Mouse (Mus musculus) midbrain, embryonic 16.5 days (tissue): ENCODE measurements at regions not wholly inside any gene's neighbourhood (a gene's known extent, or its start where the extent isn't known, plus 50 kb on each side); places are given as distances from the start of the nearest gene placed in this dataset.
"Not testable (repeated sequence)": the region's sequence is repeated elsewhere in the genome, so short reads cannot be mapped to it uniquely, and the experiment has no call there.

Source experiments
- ATAC-seq: fragments of 200-750 bp; cut with Nextera tagmentation; 2 replicates; pipeline ENCODE4 v1.8.0; 2017; ENCODE audit warnings: moderate TSS enrichment
- H3K27ac ChIP-seq: fragments of 300-500 bp; sonication (generic); 2 replicates; pipeline ENCODE4 v1.5.1; 2014; ENCODE audit warnings: mild to moderate bottlenecking, low read length, mixed read lengths
- H3K27me3 ChIP-seq: fragments of 300-500 bp; sonication (generic); 2 replicates; pipeline ENCODE4 v1.6.1; 2014; ENCODE audit warnings: low read depth, low read length, mixed read lengths; ENCODE audit not compliant: control insufficient read depth, insufficient read depth
- H3K36me3 ChIP-seq: fragments of 300-500 bp; sonication (generic); 2 replicates; pipeline ENCODE4 v1.6.1; 2014; ENCODE audit warnings: mild to moderate bottlenecking, low read length, moderate library complexity, mixed read lengths; ENCODE audit not compliant: control insufficient read depth, insufficient read depth
- H3K4me1 ChIP-seq: fragments of 300-500 bp; sonication (generic); 2 replicates; pipeline ENCODE4 v1.6.1; 2014; ENCODE audit warnings: mild to moderate bottlenecking, low read length, mixed read lengths; ENCODE audit not compliant: control insufficient read depth, insufficient read depth
- H3K4me2 ChIP-seq: fragments of 300-500 bp; sonication (generic); 2 replicates; pipeline ENCODE4 v1.6.1; 2014; ENCODE audit warnings: mild to moderate bottlenecking, low read length, mixed read lengths
- H3K4me3 ChIP-seq: fragments of 300-500 bp; sonication (generic); 2 replicates; pipeline ENCODE4 v1.5.1; 2014; ENCODE audit warnings: low read depth, mild to moderate bottlenecking, low read length, moderate library complexity, mixed read lengths
- H3K9ac ChIP-seq: fragments of 300-500 bp; sonication (generic); 2 replicates; pipeline ENCODE4 v1.6.1; 2014; ENCODE audit warnings: low read depth, low read length, mixed read lengths
- H3K9me3 ChIP-seq: fragments of 300-500 bp; sonication (generic); replicated peaks from 2 replicates; pipeline ENCODE4 v1.6.1; 2014; ENCODE audit warnings: mild to moderate bottlenecking, low read length, mixed read lengths; ENCODE audit not compliant: control insufficient read depth, poor library complexity, severe bottlenecking
- WGBS: fragments of 180-500 bp; shearing (Covaris S2); extraction: QIAGEN DNeasy Blood & Tissue Kit; methylation state at CpG from one replicate; pipeline ENCODE4 v1.1.7; 2014; 5-methylcytosine and 5-hydroxymethylcytosine counted together

DNA sequence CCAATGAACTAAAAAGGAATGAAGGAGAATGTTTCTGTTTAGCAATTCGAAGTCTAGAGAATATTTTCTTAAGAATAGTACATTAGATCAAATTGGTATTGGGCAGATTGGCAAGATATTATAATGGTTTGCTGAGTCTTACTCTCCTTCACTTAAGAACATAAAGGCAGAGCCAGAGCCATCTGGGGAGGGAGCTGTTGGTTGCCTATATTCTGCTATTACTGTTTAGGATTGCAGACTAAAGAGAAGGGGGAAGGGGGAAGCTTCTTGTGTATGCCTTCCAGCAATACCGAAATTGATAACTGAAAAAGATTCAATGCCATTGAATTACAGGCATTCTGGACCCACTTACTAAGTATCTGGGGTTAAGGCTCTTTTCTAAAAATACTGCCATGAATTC is 171.1 kb upstream of the Edil3 start:
- H3K9ac ChIP-seq, result no peak overlapping the region
- H3K36me3 ChIP-seq, result no peaks in the 10 kb centered on the region
- ATAC-seq, result no peak
- H3K9me3 ChIP-seq, result no peaks in the 10 kb centered on the region
- H3K27ac ChIP-seq, result no peak overlapping the region
- H3K4me2 ChIP-seq, result no peak overlapping the region
- H3K27me3 ChIP-seq, result no peaks in the 10 kb centered on the region
- H3K4me3 ChIP-seq, result no peak overlapping the region
- peaks cover 2% of the 10 kb centered on the region; the same call in 1 of the 2 replicates for H3K4me1 ChIP-seq
- 79% methylated on average over 2 of the region's 2 CpGs for WGBS

DNA sequence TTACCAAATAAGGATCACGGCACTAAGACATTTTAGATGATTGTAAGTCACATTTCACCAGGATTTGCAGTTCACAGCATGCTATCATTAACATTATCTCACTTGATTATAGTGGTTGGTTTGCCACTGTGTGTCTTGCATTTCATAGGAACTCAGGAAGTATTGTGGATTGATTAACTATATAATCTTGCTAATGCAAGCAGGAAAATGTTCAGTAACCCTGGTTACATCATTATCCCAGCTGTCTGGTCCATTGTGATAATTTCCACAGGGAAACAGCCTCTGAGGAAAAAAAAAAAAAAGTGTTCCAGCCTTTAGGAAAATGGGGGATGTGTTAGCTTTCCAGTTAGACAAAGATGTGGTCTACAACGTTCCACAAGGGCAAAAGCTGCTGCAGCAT is 170.2 kb upstream of the Edil3 start:
- peak; percentile 39; the same call in 1 of the 2 replicates for ATAC-seq
- no peaks in the 10 kb centered on the region for H3K9me3 ChIP-seq
- no peak overlapping the region for H3K4me3 ChIP-seq
- no peak overlapping the region for H3K4me2 ChIP-seq
- no peaks in the 10 kb centered on the region for H3K27me3 ChIP-seq
- H3K9ac ChIP-seq, result no peak overlapping the region
- WGBS, result 39% methylated on average over 2 of the region's 2 CpGs
- H3K4me1 ChIP-seq, result peaks cover 2% of the 10 kb centered on the region; the same call in 1 of the 2 replicates
- no peaks in the 10 kb centered on the region for H3K36me3 ChIP-seq
- no peak overlapping the region for H3K27ac ChIP-seq

DNA sequence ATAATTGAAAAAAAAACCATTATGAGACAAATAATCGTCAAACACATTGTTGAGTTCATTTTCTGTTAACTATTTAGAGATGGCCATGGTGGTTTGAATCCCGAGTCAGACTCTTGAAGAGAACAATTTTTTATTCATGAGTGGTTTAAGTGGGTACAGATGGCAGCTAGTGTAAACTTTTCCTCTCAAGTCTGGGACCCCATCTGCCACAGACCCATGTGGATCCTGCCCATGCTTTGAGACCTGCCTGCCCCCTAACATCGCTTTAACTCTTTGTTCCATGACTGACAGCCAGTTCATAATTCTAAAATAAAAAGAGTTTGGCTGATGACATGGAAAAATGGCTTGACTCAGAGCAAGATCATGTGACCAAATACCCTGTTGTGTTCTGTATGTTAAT is 166.2 kb upstream of the Edil3 start:
- no peak for ATAC-seq

DNA sequence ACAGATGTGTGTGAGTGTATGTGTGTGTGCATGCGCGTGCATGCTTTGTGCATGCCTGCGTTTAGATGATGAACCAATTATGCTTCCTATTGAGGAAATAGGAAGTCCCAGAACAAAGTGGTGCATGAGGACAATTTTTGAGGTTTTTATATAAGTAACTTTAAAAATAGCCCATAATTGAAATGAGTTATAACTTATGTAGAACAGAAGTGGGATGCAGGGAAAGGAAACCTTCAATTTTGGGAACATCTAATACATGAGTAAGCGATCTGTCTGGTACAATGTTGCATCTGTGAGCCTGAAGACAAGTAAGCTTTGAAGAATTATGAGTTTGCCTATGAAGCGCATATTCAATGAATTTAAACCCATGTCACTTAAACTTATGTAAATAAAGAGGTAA is 145.4 kb upstream of the Edil3 start:
- no peaks in the 10 kb centered on the region for H3K9me3 ChIP-seq
- H3K36me3 ChIP-seq, result no peaks in the 10 kb centered on the region
- WGBS, result 94% methylated on average over 5 of the region's 5 CpGs
- H3K27ac ChIP-seq, result no peak overlapping the region
- no peak overlapping the region for H3K4me2 ChIP-seq
- ATAC-seq, result no peak
- no peak overlapping the region for H3K4me3 ChIP-seq
- H3K9ac ChIP-seq, result no peak overlapping the region
- H3K4me1 ChIP-seq, result no peaks in the 10 kb centered on the region
- H3K27me3 ChIP-seq, result no peaks in the 10 kb centered on the region

More for the DNA sequence above, 166.2 kb upstream of the Edil3 start:
- Histone ChIP-seq H3K4me1 (peaks cover 2% of the 10 kb centered on the region; the same call in 1 of the 2 replicates), H3K9me3 (no peaks in the 10 kb centered on the region), H3K27ac (no peak overlapping the region), H3K9ac (no peak overlapping the region), H3K4me2 (no peak overlapping the region), H3K4me3 (no peak overlapping the region), H3K36me3 (no peaks in the 10 kb centered on the region), H3K27me3 (no peaks in the 10 kb centered on the region)
- 76% methylated on average over 3 of the region's 3 CpGs for WGBS

DNA sequence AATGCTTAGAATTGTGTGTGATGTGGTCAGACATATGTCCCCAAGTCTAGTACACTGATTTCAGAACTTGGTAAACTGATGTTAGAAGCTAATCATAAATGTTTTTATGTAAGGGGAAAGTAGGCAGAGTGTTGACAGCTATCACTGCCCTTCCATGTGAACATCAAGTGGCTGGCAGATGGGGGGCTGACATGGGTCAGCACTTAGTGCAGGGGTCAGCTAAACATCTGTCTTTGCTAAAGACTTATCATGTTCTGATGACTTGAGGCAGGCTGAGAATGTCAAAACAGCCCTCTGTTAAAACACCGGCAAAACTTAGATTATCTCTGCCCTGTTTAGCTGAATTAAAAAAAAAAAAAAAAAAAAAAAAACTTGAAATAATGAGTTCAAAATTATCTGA is 116.7 kb upstream of the Edil3 start:
- no peak for ATAC-seq
- Histone ChIP-seq H3K4me1 (no peaks in the 10 kb centered on the region), H3K4me2 (no peak overlapping the region), H3K27ac (no peak overlapping the region), H3K27me3 (no peaks in the 10 kb centered on the region), H3K9me3 (no peaks in the 10 kb centered on the region), H3K36me3 (no peaks in the 10 kb centered on the region), H3K4me3 (no peak overlapping the region), H3K9ac (no peak overlapping the region)
- WGBS, result 70% methylated on average over 1 of the region's 1 CpGs

DNA sequence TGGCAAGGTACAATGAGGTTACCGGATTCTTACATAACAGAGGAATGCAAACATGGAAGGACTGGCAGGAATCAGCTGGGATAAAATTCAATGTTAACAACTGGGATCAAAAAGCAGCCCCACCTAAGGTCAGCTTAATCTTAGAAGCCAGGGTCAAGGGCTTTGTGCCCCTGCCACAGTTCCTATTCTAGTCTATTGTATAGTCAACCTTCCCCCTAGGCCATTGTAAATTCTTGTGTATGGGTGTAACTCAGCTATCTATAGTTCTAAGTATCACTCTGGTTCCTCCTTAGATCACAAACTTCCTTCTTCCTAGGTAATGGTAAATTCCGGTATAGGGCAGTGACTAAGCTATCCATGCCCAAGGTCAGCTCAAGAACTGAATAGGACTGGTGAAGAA is 91.6 kb upstream of the Edil3 start:
- WGBS, result 98% methylated on average over 2 of the region's 2 CpGs
- H3K4me3 ChIP-seq, H3K9me3 ChIP-seq, H3K4me1 ChIP-seq, H3K27me3 ChIP-seq, H3K27ac ChIP-seq, ATAC-seq, H3K4me2 ChIP-seq, H3K9ac ChIP-seq, H3K36me3 ChIP-seq: not testable (repeated sequence)

DNA sequence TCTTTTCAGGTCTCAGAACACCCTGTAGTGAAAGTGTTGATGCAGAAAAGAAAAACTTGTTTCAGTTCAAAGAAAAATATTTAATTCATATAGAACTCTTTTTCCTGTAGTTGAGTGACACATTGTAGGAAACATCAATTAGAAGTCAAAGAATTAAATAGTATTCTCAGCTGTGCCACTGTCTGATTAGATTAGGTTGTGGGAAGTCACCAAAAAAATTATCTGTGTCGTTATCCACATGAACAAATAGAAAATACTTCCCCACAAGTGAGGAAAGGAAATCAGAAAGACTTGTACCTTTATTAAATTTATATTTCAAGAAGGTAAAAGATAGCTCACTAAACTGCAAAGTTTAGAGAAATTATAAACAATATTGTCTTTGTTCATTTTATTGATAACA is 71.4 kb upstream of the Edil3 start:
- Histone ChIP-seq H3K36me3 (no peaks in the 10 kb centered on the region), H3K4me1 (no peaks in the 10 kb centered on the region), H3K4me2 (no peak overlapping the region), H3K9me3 (no peaks in the 10 kb centered on the region), H3K27me3 (no peaks in the 10 kb centered on the region), H3K4me3 (no peak overlapping the region), H3K9ac (no peak overlapping the region), H3K27ac (no peak overlapping the region)
- WGBS, result 73% methylated on average over 1 of the region's 1 CpGs
- ATAC-seq, result no peak
